In the genomic region with DNA sequence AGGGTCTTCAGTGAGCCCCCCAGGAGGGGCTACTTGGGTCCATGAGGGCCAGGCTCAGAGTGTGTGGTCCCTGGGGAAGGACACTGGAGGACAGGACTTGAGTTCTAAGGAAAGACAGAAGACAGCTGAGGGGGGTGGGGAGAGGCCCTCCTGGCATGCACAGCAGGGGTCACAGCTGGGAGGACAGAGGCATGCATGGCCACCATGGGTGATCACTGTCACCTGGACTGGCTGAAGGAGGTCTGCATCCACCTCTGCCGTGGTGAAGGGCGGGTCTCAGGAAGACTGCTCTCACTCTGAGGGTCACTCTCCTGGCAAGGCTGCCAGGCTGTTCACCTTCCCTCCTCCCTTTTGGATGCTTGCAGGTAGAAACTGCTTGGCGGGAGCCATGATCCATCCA, we compare ENCODE assay signal across 12 mouse cellular contexts. TPM values are rescaled to one million over a fixed set of nuclear protein-coding genes. Genes with fewer than 3 reads are reported as not detected.
A peak's percentile ranks its signal among the peaks of the same experiment; 100 is the strongest.
DNase-seq lines count a peak whose midpoint lies in the region; ATAC-seq and TF ChIP-seq lines count a peak whose summit lies in the region.
"Had no signal": no experiment of that assay in that cellular context is flagged by ENCODE, and none has a peak within 500 bp of the region (broad histone marks: within the 10 kb centered on the region; RNA-seq: fewer than 3 reads in every experiment).

No protein-coding gene starts in this region.

- no peak overlapping the region for H3K4me3 ChIP-seq in liver, adult 2 months (ENCODE audit: insufficient read depth, low read depth, low read length)
- H3K4me3 ChIP-seq in embryonic facial prominence, embryonic 13.5 days = no peak overlapping the region
- no peak overlapping the region for H3K4me3 ChIP-seq in liver, embryonic 15.5 days (replicated peaks)

- TF ChIP-seq CTCF in liver, adult 2 months (IDR thresholded peaks at IDR 0.05; ENCODE audit: low read depth, low read length) = no peak

- no peak for TF ChIP-seq POLR2A in liver, adult 2 months (IDR thresholded peaks at IDR 0.05; ENCODE audit: extremely low read depth, insufficient read depth, low read length)

- peaks cover 40% of the 10 kb centered on the region for H3K4me1 ChIP-seq in liver, adult 2 months (ENCODE audit: control insufficient read depth, insufficient read depth, low read length)
- H3K4me1 ChIP-seq in embryonic facial prominence, embryonic 13.5 days = peaks cover 51% of the 10 kb centered on the region
- H3K4me1 ChIP-seq in liver, embryonic 15.5 days (replicated peaks) = peaks cover 81% of the 10 kb centered on the region

- H3K27me3 ChIP-seq in liver, adult 2 months (ENCODE audit: control insufficient read depth, insufficient read depth, low read length) = no peaks in the 10 kb centered on the region
- H3K27me3 ChIP-seq in embryonic facial prominence, embryonic 13.5 days = no peaks in the 10 kb centered on the region
- H3K27me3 ChIP-seq in liver, embryonic 15.5 days = no peaks in the 10 kb centered on the region
- H3K27me3 ChIP-seq: Patski had no signal

- H3K27ac ChIP-seq in liver, adult 2 months (replicated peaks; ENCODE audit: insufficient read depth, low read depth, low read length) = peak overlapping the region; percentile 78; the same call in 1 of the 2 replicates
- peak overlapping the region; percentile 66; the same call in 1 of the 2 replicates for H3K27ac ChIP-seq in embryonic facial prominence, embryonic 13.5 days
- peak overlapping the region; percentile 76; the same call in 1 of the 2 replicates for H3K27ac ChIP-seq in liver, embryonic 15.5 days (replicated peaks)

- DNase-seq in heart, adult 11 months = peak; percentile 91
- DNase-seq in heart, postnatal 4 days = no peak
- DNase-seq in liver, adult 2 months (ENCODE audit: extremely low read depth, low read depth, low spot score) = no peak
- no peak for DNase-seq in liver
- DNase-seq in spleen, adult 12 weeks (ENCODE audit: low spot score) = no peak
- no peak for DNase-seq in layer of hippocampus, adult 9-11 months
- DNase-seq: adrenal gland, postnatal 25 days; cerebellum, postnatal 14 days had no signal

- H3K4me2 ChIP-seq in embryonic facial prominence, embryonic 13.5 days = no peak overlapping the region
- no peak overlapping the region for H3K4me2 ChIP-seq in liver, embryonic 15.5 days
- H3K4me2 ChIP-seq: midbrain, embryonic 11.5 days had no signal

- H3K36me3 ChIP-seq in liver, adult 2 months (ENCODE audit: control insufficient read depth, insufficient read depth, low read length) = no peaks in the 10 kb centered on the region
- H3K36me3 ChIP-seq in embryonic facial prominence, embryonic 13.5 days = no peaks in the 10 kb centered on the region
- peaks cover 4% of the 10 kb centered on the region; the same call in 1 of the 2 replicates for H3K36me3 ChIP-seq in liver, embryonic 15.5 days (replicated peaks)

- H3K9ac ChIP-seq in liver, adult 2 months (ENCODE audit: low read depth, low read length) = no peak overlapping the region
- H3K9ac ChIP-seq in embryonic facial prominence, embryonic 13.5 days = no peak overlapping the region
- no peak overlapping the region for H3K9ac ChIP-seq in liver, embryonic 15.5 days

- WGBS in liver, adult 2 months = 91% methylated on average over 3 of the region's 3 CpGs
- WGBS in embryonic facial prominence, embryonic 13.5 days = 94% methylated on average over 3 of the region's 3 CpGs
- 62% methylated on average over 3 of the region's 3 CpGs for WGBS in liver, embryonic 15.5 days (ENCODE audit: insufficient replicate concordance)

- no peaks in the 10 kb centered on the region for H3K9me3 ChIP-seq in embryonic facial prominence, embryonic 13.5 days
- no peaks in the 10 kb centered on the region for H3K9me3 ChIP-seq in liver, embryonic 15.5 days (replicated peaks)

- H3K79me2 ChIP-seq in liver, adult 2 months (ENCODE audit: control insufficient read depth, insufficient read depth, low read length) = 0 out of 2 replicates have a peak, but pooled peaks cover 6% of the 10 kb centered on the region

- ATAC-seq in embryonic facial prominence, embryonic 13.5 days (ENCODE audit: insufficient number of reproducible peaks, insufficient read depth, low FRiP score, low TSS enrichment, low read depth) = no peak
- ATAC-seq in liver, embryonic 15.5 days (ENCODE audit: insufficient read depth) = no peak

RNA-seq across cellular contexts. Expression of a gene that starts 3.8 kb away (rescaled TPM):
- 1 to 10 TPM; 8.4 to 9.6 TPM for total RNA-seq in heart, postnatal 4 days (2021)
- total RNA-seq in liver, adult 2 months (2014; rRNA removed) = 16.3 and 29.3 TPM in 2 replicates
- 24.5 and 25.1 TPM in 2 replicates for polyA plus RNA-seq in liver, adult 2 months (2012; rRNA removed)
- 11.6 TPM in 2 replicates for polyA plus RNA-seq in embryonic facial prominence, embryonic 13.5 days (2015; fragmentation: Nextera tagmentation; extraction: Ambion mirVana)
- 14.8 and 15.6 TPM in 2 replicates for polyA plus RNA-seq in liver, embryonic 15.5 days (2015; fragmentation: Nextera tagmentation; extraction: Ambion mirVana)

RNA-seq across cellular contexts. Expression of a gene that starts 22.0 kb away (rescaled TPM):
- 10 to 100 TPM in 1 of 2 experiments, 1 to 10 TPM in 1; 9.8 to 10.2 TPM for total RNA-seq in heart, postnatal 4 days (2021)
- total RNA-seq in liver, adult 2 months (2014; rRNA removed) = 8.5 and 10.8 TPM in 2 replicates
- polyA plus RNA-seq in liver, adult 2 months (2012; rRNA removed) = 0.75 and 0.89 TPM in 2 replicates
- 1.8 and 2.8 TPM in 2 replicates for polyA plus RNA-seq in embryonic facial prominence, embryonic 13.5 days (2015; fragmentation: Nextera tagmentation; extraction: Ambion mirVana)
- polyA plus RNA-seq in liver, embryonic 15.5 days (2015; fragmentation: Nextera tagmentation; extraction: Ambion mirVana) = 2.1 and 2.6 TPM in 2 replicates

RNA-seq across cellular contexts. Expression of a gene that starts 39.0 kb away (rescaled TPM):
- 1 to 10 TPM; 1.3 to 2.0 TPM for total RNA-seq in heart, postnatal 4 days (2021)
- total RNA-seq in liver, adult 2 months (2014; rRNA removed) = 0.20 TPM in 1 of 2 replicates, not detected in the other
- polyA plus RNA-seq in liver, adult 2 months (2012; rRNA removed) = 0.31 and 0.51 TPM in 2 replicates
- 18.0 and 23.4 TPM in 2 replicates for polyA plus RNA-seq in embryonic facial prominence, embryonic 13.5 days (2015; fragmentation: Nextera tagmentation; extraction: Ambion mirVana)
- polyA plus RNA-seq in liver, embryonic 15.5 days (2015; fragmentation: Nextera tagmentation; extraction: Ambion mirVana) = 2.4 and 2.7 TPM in 2 replicates
- total RNA-seq: adrenal gland, postnatal 25 days had no signal
